Mouse (Mus musculus) left cerebral cortex, adult 18-20 months (tissue): ENCODE measurements at regions not wholly inside any gene's neighbourhood (a gene's known extent, or its start where the extent isn't known, plus 50 kb on each side); places are given as distances from the start of the nearest gene placed in this dataset.

ENCODE experiments used
- DNase-seq, 2 experiments: peaks; one replicate each; pipeline ENCODE4 v3.0.0; 2021 to 2022; ENCODE audit warnings: low spot score in 2 of 2, mixed read lengths in 1 of 2

- no peak for DNase-seq
Observed at GRCm38 (mm10) chr5:43047316-43047715, 185.7 kb upstream of the Cpeb2 start.

DNA sequence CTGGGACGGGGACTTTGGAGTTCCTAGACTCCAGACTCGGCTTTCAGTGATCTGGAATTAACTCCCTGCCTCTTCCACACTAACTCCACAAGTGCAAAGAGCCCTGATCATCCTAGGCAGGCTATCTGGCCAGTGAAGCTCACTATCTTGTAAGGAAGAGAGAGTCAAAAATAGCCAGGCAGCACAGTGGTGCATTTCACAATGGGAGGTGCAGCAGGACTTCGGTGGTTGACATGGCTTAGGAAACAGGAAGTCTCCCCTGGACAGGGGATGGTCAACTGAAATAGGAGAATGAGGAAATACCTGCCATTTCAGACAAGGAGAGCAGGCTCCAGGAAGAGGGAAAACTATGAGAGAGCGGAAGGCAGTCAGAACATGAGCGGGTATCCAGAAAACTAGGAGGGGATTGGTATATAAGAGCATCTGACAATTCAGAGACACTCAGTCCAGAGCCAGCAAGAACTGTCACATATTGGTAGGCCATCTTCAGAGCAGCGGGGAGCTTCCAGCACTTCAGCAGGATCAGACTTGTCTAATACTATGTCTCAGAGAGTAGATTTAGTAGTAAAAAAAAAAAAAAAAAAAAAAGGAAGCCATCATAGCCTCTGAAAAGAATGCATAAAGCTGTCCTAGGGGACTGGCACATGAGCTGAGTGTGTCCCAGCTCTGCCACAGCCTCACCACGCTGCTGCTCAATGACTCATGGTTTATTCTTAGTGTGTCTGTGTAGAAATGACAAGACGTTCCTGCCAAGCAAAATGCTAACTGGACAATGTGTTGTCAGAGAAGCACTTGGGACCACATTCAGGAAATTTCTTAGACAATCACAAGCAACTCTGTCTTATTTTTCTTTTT is 184.5 kb upstream of the Cpeb2 start:
- peak; percentile 32 to 60 for DNase-seq

DNA sequence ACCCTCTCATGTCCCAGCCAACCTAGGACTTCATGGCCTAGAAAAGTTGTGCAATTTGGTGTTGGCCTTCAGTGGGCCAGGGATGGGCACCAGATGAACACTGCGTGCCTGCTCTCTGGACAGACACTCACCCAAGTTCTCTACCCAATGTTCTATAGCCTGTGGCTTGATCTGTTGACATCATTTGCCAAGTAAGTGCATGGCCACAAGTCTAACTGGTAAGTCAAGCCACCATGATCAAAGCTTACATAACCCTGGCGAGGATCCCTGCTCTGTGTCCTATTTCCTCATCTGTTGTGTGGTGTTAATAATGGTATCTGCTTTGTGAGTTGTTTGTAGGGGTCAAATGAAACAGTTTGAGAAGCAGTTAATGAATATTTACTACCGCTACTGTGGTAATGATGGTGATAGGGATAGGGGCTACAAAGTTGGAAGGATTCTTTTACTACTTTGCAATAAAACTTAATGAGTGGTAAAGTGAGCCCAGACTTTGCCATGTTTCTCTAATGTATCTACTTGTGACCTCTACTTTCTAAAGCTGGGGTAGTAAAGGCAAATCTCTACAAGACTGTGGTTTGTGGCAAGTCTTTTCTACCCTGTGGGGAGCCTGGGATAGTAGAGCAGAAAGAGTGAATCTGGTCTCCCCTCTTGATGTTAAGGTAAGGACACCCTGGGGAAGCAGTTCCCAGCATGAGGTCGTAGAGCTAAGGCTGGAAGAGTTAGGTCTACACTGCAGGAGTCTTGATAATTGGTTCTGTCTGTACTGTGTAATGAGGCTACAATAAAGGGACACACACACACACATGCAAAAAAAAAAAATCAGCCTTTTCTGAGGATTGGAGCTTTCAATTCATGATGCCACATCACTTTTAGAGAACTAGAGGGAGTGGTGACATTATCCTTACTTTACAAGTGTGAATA is 183.3 kb upstream of the Cpeb2 start:
- no peak for DNase-seq

DNA sequence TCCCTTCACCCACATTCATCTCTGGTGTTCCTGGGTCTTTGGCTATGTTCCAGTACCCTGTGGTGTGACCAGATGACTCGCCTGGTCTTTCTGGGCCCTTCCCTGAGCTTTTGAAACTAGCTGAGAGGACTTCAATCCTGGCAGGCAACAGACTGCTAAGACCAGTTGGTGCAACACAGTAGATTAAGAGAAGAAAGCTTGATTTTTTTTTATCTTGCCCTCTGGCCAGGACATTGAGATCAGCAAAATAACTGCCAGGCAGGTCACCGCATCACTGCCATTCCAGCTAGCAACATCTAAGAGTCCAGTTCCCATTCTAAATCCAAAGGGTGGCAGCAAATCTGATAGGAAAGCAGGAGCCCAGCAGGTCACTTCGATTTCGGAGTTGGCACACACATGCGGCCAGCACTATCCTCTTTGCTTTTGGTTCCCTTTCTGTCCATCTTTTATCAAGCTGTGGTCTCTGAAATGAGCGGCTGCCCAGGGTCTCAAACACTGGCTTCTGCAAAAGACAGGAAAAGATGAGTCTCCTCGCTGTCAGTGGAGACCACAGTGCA is 181.9 kb upstream of the Cpeb2 start:
- DNase-seq = no peak

- DNase-seq = no peak
Observed at GRCm38 (mm10) chr5:43052668-43053067, 180.3 kb upstream of the Cpeb2 start.

DNA sequence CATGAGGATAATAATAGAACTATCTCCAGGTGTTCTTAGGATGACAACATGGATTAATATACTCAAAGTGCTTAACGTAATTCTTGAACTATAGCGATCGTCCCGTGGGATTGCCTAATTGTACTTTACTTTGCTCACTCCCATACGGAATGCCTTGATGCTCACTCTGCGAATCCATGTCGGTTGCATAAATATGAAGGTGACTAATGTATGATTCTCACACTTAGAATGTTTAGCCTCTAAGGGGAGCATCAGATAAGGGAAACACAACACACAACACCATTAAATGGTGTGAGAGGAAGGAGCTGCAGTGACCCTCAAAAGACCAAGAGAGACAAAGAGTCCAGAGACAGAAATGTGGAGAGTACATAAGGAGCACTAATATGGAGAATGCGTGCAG is 178.4 kb upstream of the Cpeb2 start:
- DNase-seq = no peak

DNA sequence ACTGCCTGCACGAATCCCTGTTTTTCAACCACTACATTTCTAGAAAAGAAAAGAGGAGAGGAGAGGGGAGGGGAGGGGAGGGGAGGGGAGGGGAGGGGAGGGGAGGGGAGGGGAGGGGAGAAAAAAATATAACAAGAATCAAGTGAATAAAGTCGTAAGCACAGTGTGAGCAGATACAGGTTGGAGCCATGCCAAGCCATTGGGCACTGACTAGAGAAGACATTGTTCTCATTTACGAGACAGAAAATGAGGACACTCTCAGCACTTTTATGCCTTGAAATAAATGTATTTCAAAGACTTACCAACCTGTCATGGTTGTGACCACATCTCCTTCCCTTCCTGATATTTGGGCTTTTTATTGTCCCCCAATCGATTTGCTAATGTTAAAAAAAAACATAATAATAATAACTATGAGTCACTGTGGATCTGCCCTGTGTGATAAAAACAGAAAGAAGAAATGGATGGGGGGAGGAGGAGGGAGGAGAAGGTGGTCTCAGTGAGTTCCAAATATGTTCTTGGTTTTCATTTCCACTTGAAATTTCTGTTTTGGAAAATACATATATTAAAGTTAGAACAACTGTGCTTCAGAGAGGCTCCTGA is 177.8 kb upstream of the Cpeb2 start:
- no peak for DNase-seq

DNA sequence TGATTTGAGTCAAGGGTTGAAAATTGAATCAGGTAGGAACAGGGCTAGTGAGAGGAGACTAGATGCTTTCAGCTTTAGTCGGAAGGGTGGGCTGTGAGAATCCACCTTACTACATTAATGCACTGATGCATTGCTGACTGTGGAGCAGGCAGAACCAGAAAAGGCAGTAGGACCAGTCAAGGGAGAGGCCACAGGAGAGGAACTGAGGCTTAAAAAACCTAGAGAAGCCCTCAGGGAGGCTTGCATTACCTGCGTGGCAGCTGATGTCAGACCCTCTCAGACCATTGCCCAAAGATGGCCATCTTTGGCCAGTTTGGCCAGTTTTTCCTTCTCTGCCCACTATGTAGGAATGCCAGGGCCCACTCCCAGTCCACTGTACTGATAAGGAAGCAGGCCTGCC is 176.5 kb upstream of the Cpeb2 start:
- DNase-seq = no peak

DNA sequence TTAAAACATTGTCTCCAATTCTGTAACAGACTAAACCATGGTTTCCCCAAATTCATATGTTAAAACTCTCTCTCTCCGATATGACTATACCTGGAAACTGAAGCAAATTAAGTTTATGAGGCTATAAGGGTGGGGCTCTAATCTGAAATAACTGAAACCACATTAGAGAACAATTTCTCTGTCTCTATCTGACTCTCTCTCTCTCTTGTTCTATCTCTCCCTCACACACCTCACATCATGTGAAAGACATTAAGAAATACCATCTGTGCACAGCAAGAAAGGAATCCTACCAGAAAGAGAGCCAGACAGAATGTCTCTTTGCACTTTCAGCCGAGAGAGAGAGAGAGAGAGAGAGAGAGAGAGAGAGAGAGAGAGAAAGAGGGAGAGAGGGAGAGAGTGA is 171.7 kb upstream of the Cpeb2 start:
- DNase-seq = no peak

DNA sequence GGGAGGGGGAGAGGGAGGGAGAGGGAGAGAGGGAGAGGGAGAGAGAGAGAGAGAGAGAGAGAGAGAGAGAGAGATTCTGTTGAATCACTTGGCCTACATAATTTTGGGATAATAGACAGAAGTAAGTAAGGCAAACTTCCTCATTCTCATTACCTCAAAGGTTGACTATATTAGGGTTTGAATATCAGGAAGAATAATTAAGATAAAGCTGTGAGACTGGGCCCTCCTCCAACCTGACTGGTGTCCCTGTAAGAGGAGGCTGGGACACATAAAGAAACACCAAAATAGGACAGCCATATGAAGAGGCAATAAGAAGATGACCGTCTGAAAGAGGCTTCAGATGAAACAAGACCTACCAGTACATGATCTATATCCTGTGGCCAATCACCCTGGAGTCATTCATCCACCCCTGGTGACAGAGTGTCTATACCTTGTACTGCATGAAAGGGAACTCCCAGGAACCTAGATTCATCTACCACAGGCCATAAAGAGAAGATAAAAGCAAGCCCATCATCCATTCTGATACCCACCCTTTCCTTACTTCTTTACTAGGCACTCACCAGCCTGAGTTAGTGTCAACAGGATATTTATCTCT is 171.1 kb upstream of the Cpeb2 start:
- no peak for DNase-seq

DNA sequence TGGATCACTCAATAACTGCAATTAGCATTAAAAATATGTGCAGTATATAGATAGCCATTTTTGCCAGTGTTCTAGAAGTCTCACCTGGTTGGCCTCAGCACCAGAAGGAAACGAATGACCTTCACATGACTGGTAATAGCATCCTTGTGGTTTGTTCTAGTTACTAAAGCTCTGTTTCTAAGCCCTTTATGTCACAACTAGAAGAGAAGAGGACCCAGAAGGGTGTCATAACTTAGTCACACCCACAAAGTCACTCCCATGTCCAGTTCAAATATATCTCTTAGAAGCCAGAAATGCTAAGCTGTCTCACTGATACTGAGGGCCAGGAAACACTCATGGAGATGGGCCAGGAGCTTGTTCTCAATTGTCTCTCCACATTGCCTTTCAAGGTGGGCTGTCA is 170.5 kb upstream of the Cpeb2 start:
- no peak for DNase-seq

GRCm38 (mm10) chr5:43063386-43063785 is 169.6 kb upstream of the Cpeb2 start:
- no peak for DNase-seq

GRCm38 (mm10) chr5:43071541-43071940 is 161.4 kb upstream of the Cpeb2 start:
- DNase-seq = no peak

DNA sequence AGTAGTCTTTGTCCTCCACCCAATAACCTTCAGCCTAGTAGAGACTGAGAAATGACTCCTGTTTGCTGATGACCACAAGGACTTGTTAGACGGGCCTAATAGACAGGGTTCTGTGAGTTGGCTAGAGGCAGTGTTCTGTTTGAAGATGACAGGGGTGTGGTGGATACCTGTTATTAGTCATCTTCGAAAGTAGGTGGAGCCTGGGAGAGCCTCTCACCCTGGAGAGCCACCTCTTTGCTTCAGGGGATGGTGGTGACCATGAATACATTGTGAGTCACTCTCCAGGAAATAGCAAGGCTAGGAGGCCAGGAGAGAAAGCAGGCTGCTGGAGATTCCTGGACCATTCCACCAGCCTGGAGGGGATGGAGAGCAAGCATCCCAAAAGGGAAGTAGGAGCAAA is 160.6 kb upstream of the Cpeb2 start:
- no peak for DNase-seq

DNA sequence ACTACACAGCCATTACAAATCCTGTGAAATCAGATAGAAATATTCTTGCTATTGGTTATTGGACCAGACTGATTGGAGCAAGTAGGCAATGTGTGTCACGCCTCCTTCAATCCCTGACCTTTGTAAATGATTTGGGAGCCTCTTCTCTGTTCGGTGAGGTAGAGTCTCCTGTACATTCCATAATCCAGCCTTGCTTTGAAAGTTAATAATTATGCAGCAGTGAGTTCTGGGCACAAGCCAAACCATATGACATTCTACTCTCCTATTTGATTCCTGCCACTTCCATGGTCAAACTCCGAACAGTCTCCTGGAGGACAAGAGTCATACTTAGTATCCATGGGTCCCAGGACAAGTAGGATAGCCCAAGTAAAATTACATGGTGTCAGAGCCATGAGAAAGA is 158.4 kb upstream of the Cpeb2 start:
- no peak for DNase-seq

DNA sequence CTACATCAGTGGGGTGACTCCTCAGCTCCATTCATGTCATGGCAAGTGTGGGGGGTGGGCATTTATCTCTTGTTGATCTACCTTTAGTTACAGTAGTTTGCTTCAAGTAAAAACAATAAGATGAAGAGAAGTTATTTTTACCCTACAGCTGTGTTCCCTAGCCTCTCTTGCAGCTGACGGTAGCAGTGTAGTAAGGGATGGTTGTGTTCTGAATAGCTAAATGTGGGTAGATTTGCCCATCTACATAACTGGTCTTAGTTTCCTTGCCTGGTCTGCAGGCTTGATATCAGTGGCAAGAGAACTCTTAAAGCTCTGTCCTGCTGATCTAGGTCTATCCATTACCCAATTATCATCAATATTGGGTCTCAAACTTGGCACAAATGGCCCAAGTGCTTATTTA is 152.7 kb upstream of the Cpeb2 start:
- DNase-seq = no peak

GRCm38 (mm10) chr5:43081561-43082534 is 151.1 kb upstream of the Cpeb2 start:
- no peak for DNase-seq

GRCm38 (mm10) chr5:43087077-43087476 is 145.9 kb upstream of the Cpeb2 start:
- DNase-seq = no peak

GRCm38 (mm10) chr5:43087907-43088387 is 145.0 kb upstream of the Cpeb2 start:
- peak in 1 of 2 experiments; percentile 18 for DNase-seq
